Mouse (Mus musculus) bone marrow macrophage, adult 2 months (primary cell): ENCODE measurements at regions not wholly inside any gene's neighbourhood (a gene's known extent, or its start where the extent isn't known, plus 50 kb on each side); places are given as distances from the start of the nearest gene placed in this dataset.

Experiments
- CTCF ChIP-seq: IDR thresholded peaks from 2 replicates; pipeline ENCODE4 v1.5.1; 2012; ENCODE audit warnings: low read depth, mild to moderate bottlenecking, low read length, moderate library complexity
- POLR2A ChIP-seq: IDR thresholded peaks from 2 replicates; pipeline ENCODE4 v1.6.1; 2012; ENCODE audit warnings: mild to moderate bottlenecking, low read depth, low read length, borderline replicate concordance

GRCm38 (mm10) chr14:14643533-14643932 lies 58.5 kb upstream of the Slc4a7 start:
- TF ChIP-seq POLR2A = no peak
- no peak for TF ChIP-seq CTCF
